Mouse (Mus musculus) brain, adult 2 months (tissue): ENCODE data around the gene Cdh1.

Experiments used
- DNase-seq: peaks from one replicate; pipeline ENCODE4 v3.0.0; 2011; ENCODE audit warnings: low read depth, low spot score

Gene Cdh1

DNA sequence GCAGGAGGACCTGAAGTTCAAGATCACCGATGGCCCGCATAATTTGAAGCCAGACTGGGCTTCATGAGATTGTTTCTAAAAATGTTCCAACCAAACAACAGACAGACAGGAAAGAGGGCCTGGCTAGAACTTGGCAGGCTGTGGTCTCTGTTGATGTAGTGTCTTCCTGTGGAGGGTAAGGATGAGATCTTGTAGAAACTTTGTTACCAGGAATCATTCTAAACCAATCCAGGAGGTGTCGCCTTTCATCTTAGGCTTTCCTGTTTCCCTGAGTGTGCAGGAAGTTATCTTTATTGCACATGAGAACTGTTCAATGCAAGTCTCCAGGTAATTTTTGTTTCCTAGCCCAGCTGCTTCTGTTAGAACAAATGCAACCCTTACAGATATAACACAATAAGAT, 48.8 kb downstream of the Cdh1 start:
- no peak for DNase-seq

GRCm38 (mm10) chr8:106656046-106656445, 52.9 kb downstream of the Cdh1 start:
- no peak for DNase-seq

GRCm38 (mm10) chr8:106672786-106673185, 69.6 kb downstream of the Cdh1 start:
- DNase-seq = no peak

GRCm38 (mm10) chr8:106674318-106674717, 71.2 kb downstream of the Cdh1 start:
- DNase-seq = no peak

DNA sequence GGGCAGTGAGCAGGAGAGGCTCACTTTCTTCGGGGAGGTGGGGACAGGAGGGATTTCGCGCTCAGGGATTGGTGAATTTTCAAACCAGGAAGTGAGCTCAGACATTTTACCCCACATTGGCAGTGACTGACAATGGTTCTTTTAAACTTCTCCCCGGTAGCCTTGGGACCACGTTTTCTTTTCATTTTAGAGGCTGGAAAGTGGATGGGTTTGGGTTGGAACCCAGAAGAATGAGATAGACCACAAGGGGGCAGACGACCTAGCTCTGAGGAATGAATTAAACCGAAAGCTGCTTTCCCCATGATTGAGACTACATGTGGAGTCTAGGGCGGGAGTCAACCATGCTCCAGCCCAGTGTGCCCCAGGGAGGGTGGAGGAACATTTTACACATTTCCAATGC, 71.7 kb downstream of the Cdh1 start:
- no peak for DNase-seq

DNA sequence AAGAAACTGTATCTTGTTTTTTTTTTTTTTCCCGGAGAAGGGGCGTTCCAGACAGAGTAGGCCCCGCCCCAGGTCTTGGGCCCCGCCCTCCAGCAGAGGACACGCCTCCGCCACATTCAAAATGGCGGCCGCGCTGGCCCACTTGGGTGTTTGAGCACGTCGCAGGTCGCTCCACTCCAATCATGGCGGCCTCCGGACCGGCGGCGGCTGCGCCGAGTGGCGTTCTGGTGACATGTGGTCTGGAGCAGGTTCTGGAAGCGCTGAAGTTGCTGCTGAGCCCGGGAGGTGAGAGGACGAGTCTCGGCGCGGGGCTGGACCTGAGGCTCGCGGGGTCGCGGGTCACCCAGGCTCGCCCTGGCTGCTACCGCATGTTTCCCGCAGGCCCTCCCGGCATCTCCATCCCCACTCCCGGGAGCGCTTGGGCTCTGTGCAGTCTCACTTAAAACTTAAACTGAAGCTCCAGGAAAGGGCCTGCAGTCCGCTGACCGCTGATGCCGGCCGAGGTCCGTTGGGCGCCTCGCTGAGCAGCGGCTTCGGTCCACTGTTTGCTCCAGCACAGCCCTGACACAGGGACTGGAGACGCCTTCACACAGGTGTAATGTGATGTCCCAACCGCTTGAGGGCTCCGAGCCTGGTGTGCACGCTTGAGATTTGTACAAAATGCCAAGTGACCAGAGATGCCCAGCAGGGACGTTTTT, 80.0 kb downstream of the Cdh1 start, which contains the start of gene Tango6:
Tango6 (plus strand) TSS at position 98 of the 698 bp plus-strand sequence.
- peak; percentile 94 for DNase-seq

DNA sequence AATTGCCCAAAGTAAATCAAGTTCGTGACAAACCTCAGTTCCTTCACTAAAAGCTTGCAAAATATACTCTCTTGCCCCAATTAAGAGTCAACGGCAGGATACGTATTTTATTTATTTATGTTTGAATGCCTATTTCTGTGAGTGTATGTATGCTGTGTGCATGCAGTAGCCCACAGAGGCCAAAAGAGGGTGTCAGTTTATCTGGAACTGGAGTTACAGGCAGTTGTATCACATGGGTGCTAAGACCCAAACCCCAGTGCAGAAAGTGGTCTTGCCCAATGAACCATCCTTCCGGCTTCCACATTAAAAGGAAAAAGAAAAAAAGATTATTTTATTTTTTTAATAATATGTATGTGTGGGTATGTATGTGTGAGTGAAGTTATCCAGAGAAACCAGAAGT, 81.2 kb downstream of the Cdh1 start:
- no peak for DNase-seq

GRCm38 (mm10) chr8:106687479-106687878, 84.3 kb downstream of the Cdh1 start:
- DNase-seq = peak; percentile 77

GRCm38 (mm10) chr8:106697748-106698248, 94.6 kb downstream of the Cdh1 start:
- no peak for DNase-seq

- peak; percentile 63 for DNase-seq
Observed at GRCm38 (mm10) chr8:106699588-106699987, 96.4 kb downstream of the Cdh1 start.

GRCm38 (mm10) chr8:106700131-106700530, 97.0 kb downstream of the Cdh1 start:
- no peak for DNase-seq

- DNase-seq = no peak
Observed at GRCm38 (mm10) chr8:106701360-106701759, 98.2 kb downstream of the Cdh1 start.

DNA sequence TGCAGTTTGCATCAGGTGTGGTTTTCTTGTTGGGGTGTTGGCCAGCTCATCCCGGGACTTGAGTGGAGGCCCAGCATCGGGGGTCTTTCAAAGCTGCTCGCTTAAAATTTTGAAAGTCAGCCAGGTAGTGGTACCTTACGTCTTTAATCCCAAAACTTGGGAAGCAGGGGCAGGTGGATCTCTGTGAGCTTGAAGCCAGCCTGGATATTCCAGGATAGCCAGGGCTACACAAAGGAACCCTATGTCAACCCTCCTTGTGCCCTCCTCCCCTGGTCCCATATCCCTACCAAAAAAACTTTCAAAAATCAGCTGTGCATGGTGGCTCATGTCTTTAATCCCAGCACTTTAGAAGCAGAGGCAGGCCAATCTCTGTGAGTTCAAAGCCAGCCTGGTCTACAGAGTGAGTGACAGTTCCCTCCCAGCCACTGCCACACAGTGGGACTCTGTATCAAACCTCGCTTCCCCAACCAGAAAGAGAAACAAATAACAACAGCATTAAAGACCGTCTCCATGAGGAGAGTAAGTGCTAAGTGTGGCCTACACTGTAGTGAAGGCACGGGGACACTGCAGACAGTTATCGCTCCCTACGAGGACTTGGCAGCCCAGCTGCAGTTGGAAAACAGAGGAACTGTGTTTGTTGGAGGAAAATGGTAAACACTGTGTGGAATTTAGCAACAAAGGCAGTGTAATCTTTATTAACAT, 101.2 kb downstream of the Cdh1 start:
- no peak for DNase-seq

- peak; percentile 85 for DNase-seq
Observed at GRCm38 (mm10) chr8:106704901-106705321, 101.8 kb downstream of the Cdh1 start.

- no peak for DNase-seq
Observed at GRCm38 (mm10) chr8:106706194-106706593, 103.0 kb downstream of the Cdh1 start.

- DNase-seq = peak; percentile 46
Observed at GRCm38 (mm10) chr8:106710002-106710401, 106.9 kb downstream of the Cdh1 start.

DNA sequence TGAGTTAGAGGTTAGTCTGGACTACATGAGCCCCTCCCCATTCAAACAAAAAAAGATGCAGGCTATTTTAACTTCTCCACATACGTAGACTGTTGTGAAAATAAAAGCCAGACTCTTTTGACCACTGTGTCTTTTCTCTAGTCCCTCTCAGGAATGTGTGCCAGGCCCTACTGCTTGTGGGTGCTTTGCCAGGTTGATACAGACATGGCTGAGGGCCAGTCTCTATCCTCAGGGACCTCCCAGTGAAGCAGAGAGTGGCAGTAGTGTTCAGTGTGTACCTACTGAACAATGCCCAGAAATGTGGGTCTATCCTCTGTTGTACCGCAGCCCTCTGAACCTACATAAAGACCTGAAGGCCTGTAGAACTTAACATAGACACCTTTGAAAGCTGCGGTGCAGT, 109.3 kb downstream of the Cdh1 start:
- DNase-seq = no peak

GRCm38 (mm10) chr8:106714297-106714696, 111.1 kb downstream of the Cdh1 start:
- no peak for DNase-seq

- peak; percentile 92 for DNase-seq
Observed at GRCm38 (mm10) chr8:106718091-106718500, 114.9 kb downstream of the Cdh1 start.
